Mouse (Mus musculus) embryonic facial prominence, embryonic 11.5 days (tissue): ENCODE data around the gene Yme1l1. TPM values are rescaled to one million over a fixed set of nuclear protein-coding genes. Genes with fewer than 3 reads are reported as not detected.
A peak's percentile ranks its signal among the peaks of the same experiment; 100 is the strongest.

Source experiments
- ATAC-seq: fragments of 200-750 bp; cut with Nextera tagmentation; replicated peaks from 2 replicates; pipeline ENCODE4 v1.8.0; 2017; ENCODE audit warnings: low read depth; ENCODE audit not compliant: insufficient number of reproducible peaks, low FRiP score, low TSS enrichment
- DNase-seq: peaks from one replicate; pipeline ENCODE4 v3.0.0-alpha.2; 2015; ENCODE audit warnings: low spot score
- H3K27ac ChIP-seq: fragments of 300-500 bp; sonication (generic); replicated peaks from 2 replicates; pipeline ENCODE4 v1.5.1; 2014; ENCODE audit warnings: mild to moderate bottlenecking, low read depth, low read length, control low read depth
- H3K27me3 ChIP-seq: fragments of 300-500 bp; sonication (generic); 2 replicates; pipeline ENCODE4 v1.6.1; 2014; ENCODE audit warnings: mild to moderate bottlenecking, low read length, moderate library complexity, mixed read lengths; ENCODE audit not compliant: control insufficient read depth, insufficient read depth
- H3K36me3 ChIP-seq: fragments of 300-500 bp; sonication (generic); replicated peaks from 2 replicates; pipeline ENCODE4 v1.6.1; 2014; ENCODE audit warnings: low read depth, mild to moderate bottlenecking, low read length, moderate library complexity, mixed read lengths; ENCODE audit not compliant: control insufficient read depth, insufficient read depth
- H3K4me1 ChIP-seq: fragments of 300-500 bp; sonication (generic); 2 replicates; pipeline ENCODE4 v1.6.1; 2014; ENCODE audit warnings: low read length, mixed read lengths; ENCODE audit not compliant: control insufficient read depth, insufficient read depth
- H3K4me2 ChIP-seq: fragments of 300-500 bp; sonication (generic); 2 replicates; pipeline ENCODE4 v1.6.1; 2014; ENCODE audit warnings: low read depth, mild to moderate bottlenecking, control low read depth, low read length, moderate library complexity
- H3K4me3 ChIP-seq: fragments of 300-500 bp; sonication (generic); 2 replicates; pipeline ENCODE4 v1.5.1; 2014; ENCODE audit warnings: low read depth, low read length, control low read depth
- H3K9ac ChIP-seq: fragments of 300-500 bp; sonication (generic); replicated peaks from 2 replicates; pipeline ENCODE4 v1.6.1; 2014; ENCODE audit warnings: mild to moderate bottlenecking, control low read depth, low read length
- H3K9me3 ChIP-seq: fragments of 300-500 bp; sonication (generic); replicated peaks from 2 replicates; pipeline ENCODE4 v1.6.1; 2016; ENCODE audit warnings: mild to moderate bottlenecking, low read length, inconsistent platforms, mixed read lengths; ENCODE audit not compliant: control insufficient read depth
- WGBS: fragments of 180-500 bp; shearing (Covaris S2); extraction: QIAGEN DNeasy Blood & Tissue Kit; methylation state at CpG from one replicate; pipeline ENCODE4 v1.1.7; 2014; 5-methylcytosine and 5-hydroxymethylcytosine counted together
- polyA plus RNA-seq: library from polyadenylated mRNA; unstranded; fragments of >200 nt; fragmentation: Nextera tagmentation; extraction: Ambion mirVana; gene quantifications from 2 replicates; pipeline ENCODE4 v1.2.1, GENCODE M21; 2014

Yme1l1 gene
- polyA plus RNA-seq = 91.4 and 100 TPM in 2 replicates

- H3K9me3 ChIP-seq = no peaks in the 10 kb centered on the region
- peak within 1 kb of the TSS; percentile 74 for H3K4me2 ChIP-seq
- ATAC-seq = peak; percentile 99
- H3K27me3 ChIP-seq = no peaks in the 10 kb centered on the region
- peak within 1 kb of the TSS; percentile 72 for H3K4me3 ChIP-seq
- WGBS = under 1% methylated on average over 61 of the region's 61 CpGs
- peak within 1 kb of the TSS; percentile 77 for H3K9ac ChIP-seq
- H3K27ac ChIP-seq = peak within 1 kb of the TSS; percentile 94
- H3K36me3 ChIP-seq = no peaks in the 10 kb centered on the region
- no peaks in the 10 kb centered on the region for H3K4me1 ChIP-seq
- DNase-seq = peak; percentile 98
Measured at GRCm38 (mm10) chr2:23155777-23156607, at the start of gene Yme1l1, which contains the start of gene Mastl. Gene Yme1l1, plus strand, starts transcription at chr2:23156369. Gene Mastl, minus strand, starts transcription at chr2:23156024.

GRCm38 (mm10) chr2:23119573-23119972, 36.6 kb upstream of the Yme1l1 start:
- no peak overlapping the region for H3K4me2 ChIP-seq
- no peak overlapping the region for H3K9ac ChIP-seq
- H3K27ac ChIP-seq = no peak overlapping the region
- H3K4me1 ChIP-seq = no peaks in the 10 kb centered on the region
- H3K36me3 ChIP-seq = no peaks in the 10 kb centered on the region; the same call in 1 of the 2 replicates
- DNase-seq (no peak), ATAC-seq (no peak)
- H3K9me3 ChIP-seq = no peaks in the 10 kb centered on the region
- no peak overlapping the region for H3K4me3 ChIP-seq
- H3K27me3 ChIP-seq = no peaks in the 10 kb centered on the region

- H3K4me2 ChIP-seq = peak overlapping the region; percentile 74
- H3K9ac ChIP-seq = peak overlapping the region; percentile 77
- no peaks in the 10 kb centered on the region for H3K4me1 ChIP-seq
- DNase-seq = no peak
- peak; percentile 31 for ATAC-seq
- peak overlapping the region; percentile 72 for H3K4me3 ChIP-seq
- H3K9me3 ChIP-seq = no peaks in the 10 kb centered on the region
- H3K36me3 ChIP-seq = no peaks in the 10 kb centered on the region
- H3K27ac ChIP-seq = peak overlapping the region; percentile 94
- H3K27me3 ChIP-seq = no peaks in the 10 kb centered on the region
- WGBS = 10% methylated on average over 5 of the region's 5 CpGs
Measured at GRCm38 (mm10) chr2:23155199-23155621, 959 bp upstream of the Yme1l1 start.

DNA sequence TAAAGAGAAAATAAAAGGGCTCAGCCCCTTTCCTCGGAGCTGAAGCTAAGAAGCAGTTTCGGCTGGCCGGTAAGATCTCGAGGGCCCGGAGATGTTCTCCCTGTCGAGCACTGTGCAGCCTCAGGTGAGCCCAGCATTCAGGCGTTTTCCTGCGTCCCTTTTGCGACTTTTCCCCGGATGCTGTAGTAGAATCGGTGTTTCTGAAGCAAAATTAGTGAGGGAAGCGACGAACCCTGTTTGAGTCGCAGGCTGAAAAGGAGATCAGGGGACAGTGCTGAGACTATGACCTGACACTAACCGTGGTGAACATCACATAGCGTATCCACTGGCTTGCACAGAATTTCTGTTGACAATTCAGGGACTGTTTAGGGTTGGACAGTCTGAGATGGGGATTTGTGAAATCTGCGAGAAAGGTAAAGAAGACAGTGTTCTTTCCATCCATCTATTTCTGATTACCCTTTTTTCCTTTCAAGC, 476 bp downstream of the Yme1l1 start:
- H3K9me3 ChIP-seq = no peaks in the 10 kb centered on the region
- peak overlapping the region; percentile 94 for H3K27ac ChIP-seq
- H3K36me3 ChIP-seq = no peaks in the 10 kb centered on the region
- no peaks in the 10 kb centered on the region for H3K27me3 ChIP-seq
- DNase-seq = no peak
- ATAC-seq = peak; percentile 21
- H3K9ac ChIP-seq = peak overlapping the region; percentile 59
- H3K4me3 ChIP-seq = peak overlapping the region; percentile 72
- H3K4me1 ChIP-seq = no peaks in the 10 kb centered on the region
- H3K4me2 ChIP-seq = peak overlapping the region; percentile 64; the same call in 1 of the 2 replicates
- WGBS = under 1% methylated on average over 17 of the region's 17 CpGs

DNA sequence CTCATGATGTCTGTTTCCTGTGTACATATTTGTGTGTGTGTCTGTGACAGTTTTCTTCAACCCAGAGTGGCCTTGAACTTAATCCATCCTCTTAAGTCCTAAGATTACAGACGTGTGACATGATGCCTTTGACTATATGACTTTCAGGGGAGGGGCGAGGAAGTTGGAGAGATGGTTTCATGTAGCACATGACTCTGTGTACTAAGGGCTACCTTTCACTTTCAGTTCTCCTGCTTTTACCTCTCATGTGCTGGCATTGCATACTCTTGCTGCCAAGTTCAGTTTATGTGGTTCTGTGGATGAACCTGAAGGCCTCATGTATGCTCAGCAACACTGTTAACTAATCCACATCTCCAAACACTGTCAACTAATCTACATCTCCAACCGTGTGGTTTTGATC, 16.1 kb downstream of the Yme1l1 start:
- peaks cover 3% of the 10 kb centered on the region for H3K36me3 ChIP-seq
- no peak overlapping the region for H3K4me3 ChIP-seq
- no peak for ATAC-seq
- H3K4me2 ChIP-seq = no peak overlapping the region
- H3K27ac ChIP-seq = no peak overlapping the region
- 82% methylated on average over 3 of the region's 3 CpGs for WGBS
- H3K27me3 ChIP-seq = no peaks in the 10 kb centered on the region
- DNase-seq = no peak
- no peak overlapping the region for H3K9ac ChIP-seq
- no peaks in the 10 kb centered on the region for H3K9me3 ChIP-seq
- H3K4me1 ChIP-seq = no peaks in the 10 kb centered on the region

DNA sequence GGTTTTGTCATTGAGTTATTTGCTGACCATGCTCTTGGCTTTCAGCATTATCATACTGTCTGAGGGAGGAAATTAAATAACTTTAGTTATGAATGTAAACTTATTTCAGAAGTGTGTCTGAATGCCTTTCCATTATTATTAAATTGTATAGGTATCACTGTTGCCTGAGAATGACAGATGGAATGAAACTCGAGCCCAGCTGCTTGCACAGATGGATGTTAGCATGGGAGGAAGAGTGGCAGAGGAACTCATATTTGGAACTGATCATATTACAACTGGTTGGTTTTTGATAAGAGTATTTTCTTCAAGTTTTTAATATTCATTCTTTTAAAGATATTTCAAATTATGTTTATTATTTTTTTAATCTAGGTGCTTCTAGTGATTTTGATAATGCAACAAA, 38.2 kb downstream of the Yme1l1 start:
- Histone ChIP-seq H3K9me3 (no peaks in the 10 kb centered on the region), H3K9ac (no peak overlapping the region), H3K4me2 (no peak overlapping the region), H3K36me3 (no peaks in the 10 kb centered on the region; the same call in 1 of the 2 replicates), H3K27ac (no peak overlapping the region), H3K27me3 (no peaks in the 10 kb centered on the region), H3K4me1 (no peaks in the 10 kb centered on the region), H3K4me3 (no peak overlapping the region)
- WGBS = 85% methylated on average over 1 of the region's 1 CpGs
- DNase-seq (no peak), ATAC-seq (no peak)

DNA sequence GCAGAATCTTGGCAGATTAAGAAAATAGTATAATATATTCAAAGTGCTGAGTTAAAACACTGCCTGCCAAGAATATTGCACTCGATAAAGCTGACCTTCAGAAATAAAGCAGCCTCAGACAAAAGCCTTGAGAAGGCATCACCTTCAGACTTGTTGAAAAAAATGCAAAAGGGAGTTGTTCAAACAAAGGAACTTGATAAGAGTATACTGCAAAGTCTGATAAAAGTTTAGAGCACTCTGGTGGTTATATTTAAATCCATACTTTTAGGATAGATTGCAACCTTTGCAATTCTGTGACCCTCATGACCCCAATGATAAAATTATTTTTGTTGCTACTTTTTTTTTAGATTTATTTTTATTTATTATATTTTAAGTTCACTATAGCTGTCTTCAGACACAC, 44.9 kb downstream of the Yme1l1 start:
- Histone ChIP-seq H3K9ac (no peak overlapping the region), H3K36me3 (no peaks in the 10 kb centered on the region; the same call in 1 of the 2 replicates), H3K4me2 (no peak overlapping the region), H3K27me3 (no peaks in the 10 kb centered on the region), H3K4me3 (no peak overlapping the region), H3K9me3 (no peaks in the 10 kb centered on the region), H3K27ac (no peak overlapping the region), H3K4me1 (no peaks in the 10 kb centered on the region)
- WGBS = 92% methylated on average over 1 of the region's 1 CpGs
- no peak for DNase-seq
- no peak for ATAC-seq
